ENCODE assay signal across 30 mouse cellular contexts in the genomic region with DNA sequence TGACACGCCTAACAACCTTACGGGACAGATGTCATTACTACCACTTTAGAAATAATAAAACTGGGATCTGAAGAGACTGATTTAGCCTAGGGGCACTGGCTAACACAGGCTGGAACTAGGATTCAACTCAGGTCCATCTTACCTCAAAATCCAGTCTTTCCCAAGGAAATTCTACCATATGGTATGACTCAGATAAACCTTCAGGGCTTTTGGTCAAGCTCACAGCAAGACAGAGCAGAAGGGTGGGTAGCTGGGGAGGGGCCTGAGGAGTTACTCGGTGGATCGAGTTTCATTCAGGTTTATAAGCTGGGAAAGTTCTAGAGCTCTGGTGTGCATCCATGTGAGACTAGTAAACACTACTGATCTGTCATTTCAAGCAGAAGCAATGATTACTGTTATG. TPM values are rescaled to one million over a fixed set of nuclear protein-coding genes. Genes with fewer than 3 reads are reported as not detected.
"Had no signal": no experiment of that assay in that cellular context is flagged by ENCODE, and none has a peak within 500 bp of the region (broad histone marks: within the 10 kb centered on the region; RNA-seq: fewer than 3 reads in every experiment).

No protein-coding gene starts in this region.

- H3K27ac ChIP-seq: liver, embryonic 13.5 days; midbrain, embryonic 12.5 days had no signal

- ATAC-seq: midbrain, embryonic 16.5 days had no signal

- H3K4me3 ChIP-seq: liver, embryonic 13.5 days; midbrain, embryonic 12.5 days had no signal

- DNase-seq: kidney, adult 18-20 months; kidney, adult 9 months; kidney, postnatal 36 days; liver, embryonic 13.5 days; lung, adult 2 months; lung, postnatal 14 days; lung, postnatal 4 days; thymus, adult 18-20 months; thymus, postnatal 36 days had no signal

RNA-seq across cellular contexts. Expression of gene Gm17581, which starts 46.5 kb away (rescaled TPM):
- total RNA-seq: layer of hippocampus, postnatal 25 days; left cerebral cortex, adult 18-20 months; left cerebral cortex, postnatal 25 days; liver, adult 2 months; megakaryocyte progenitor cell, adult 5-6 weeks; megakaryocyte-erythroid progenitor cell, adult 5-6 weeks; monocyte, adult 5-6 weeks had no signal
- polyA plus RNA-seq: kidney, embryonic 16.5 days; limb, embryonic 11.5 days; limb, embryonic 14.5 days; liver, adult 2 months; liver, embryonic 13.5 days; liver, embryonic 16.5 days; lung, adult 2 months; lung, embryonic 16.5 days; midbrain, embryonic 12.5 days; midbrain, embryonic 16.5 days; neural tube, embryonic 11.5 days; neural tube, embryonic 14.5 days; small intestine, adult 2 months; spleen, adult 2 months; stomach, embryonic 16.5 days; testis, adult 2 months; urinary bladder, adult 2 months had no signal
